Mouse (Mus musculus): ENCODE data around the gene Chchd2. TPM values are rescaled to one million over a fixed set of nuclear protein-coding genes. Genes with fewer than 3 reads are reported as not detected.
"Not testable (repeated sequence)": the region's sequence is repeated elsewhere in the genome, so short reads cannot be mapped to it uniquely, and the experiment has no call there.

Chchd2 gene
- polyA plus RNA-seq, 1 experiment from 2014 or later: 967 TPM

DNA sequence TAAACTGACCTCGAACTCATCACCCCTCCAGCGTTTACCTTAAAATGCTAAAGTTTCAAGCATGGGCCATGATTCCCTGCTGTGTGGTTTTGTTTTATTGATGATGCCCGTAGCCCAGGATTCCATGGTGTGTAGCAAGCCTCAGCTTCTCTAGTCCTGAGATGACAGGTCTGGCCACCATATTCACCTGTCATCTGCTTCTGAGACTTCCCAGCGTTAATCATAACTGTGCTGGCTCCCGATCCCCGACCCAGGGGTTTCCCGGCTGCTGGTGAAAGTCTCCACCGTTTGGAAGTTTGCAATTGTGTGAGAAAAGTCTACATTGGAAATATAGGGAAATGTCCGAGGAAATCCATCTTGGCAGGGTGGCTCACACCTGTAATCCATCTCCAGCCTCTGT, 21.9 kb upstream of the Chchd2 start:
- Histone ChIP-seq H3K27me3 (no peaks in the 10 kb centered on the region), H3K9me3 (no peaks in the 10 kb centered on the region), H3K4me1 (replicated peaks) (peaks cover 15% of the 10 kb centered on the region), H3K36me3 (no peaks in the 10 kb centered on the region), H3K27ac (replicated peaks) (peak overlapping the region; percentile 97), H3K9ac (peak overlapping the region; percentile 88), H3K4me2 (peak overlapping the region; percentile 57), H3K4me3 (peak overlapping the region; percentile 67)
- WGBS: 68% methylated on average over 9 of the region's 9 CpGs
- no peak for ATAC-seq (ENCODE audit: low read depth)

DNA sequence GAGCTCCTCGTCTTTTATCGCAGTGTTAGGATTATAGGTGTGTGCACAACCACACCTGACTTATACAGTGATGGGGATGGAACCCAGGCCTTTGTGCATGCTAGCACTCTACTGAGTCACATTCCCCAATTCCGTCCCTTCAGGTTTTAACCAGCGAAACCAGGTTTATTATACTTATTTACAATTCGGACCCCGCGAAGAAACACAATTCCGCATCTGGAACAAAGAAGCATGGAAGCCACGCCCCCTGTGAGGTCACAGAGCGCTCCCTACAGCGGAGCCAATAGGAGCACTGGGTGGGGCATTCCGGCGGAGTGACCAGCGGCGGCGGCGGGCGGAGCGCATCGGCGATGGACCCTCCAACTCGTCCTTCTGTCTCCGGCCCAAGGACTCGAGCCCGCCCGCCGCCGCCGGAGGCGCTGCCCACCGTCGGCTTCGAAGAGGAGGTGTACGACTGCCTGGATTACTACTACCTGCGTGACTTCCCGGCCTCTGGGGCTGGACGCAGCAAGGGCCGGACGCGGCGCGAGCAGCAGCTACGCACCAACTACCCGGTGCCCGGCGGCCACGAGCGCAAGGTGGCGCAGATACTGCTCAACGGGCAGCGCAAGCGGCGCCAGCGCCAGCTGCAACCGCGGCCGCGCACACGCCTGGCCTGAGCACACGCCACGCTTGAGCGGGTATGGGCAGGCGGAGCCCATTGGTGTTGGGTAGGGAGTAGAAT, 21.1 kb upstream of the Chchd2 start, which contains the start of gene Nupr1l:
Gene Nupr1l, plus strand, starts transcription at position 299 of the 724 bp plus-strand sequence.
- peak within 1 kb of the TSS; percentile 57 for H3K4me2 ChIP-seq
- peaks cover 15% of the 10 kb centered on the region for H3K4me1 ChIP-seq (replicated peaks)
- peak within 1 kb of the TSS; percentile 88 for H3K9ac ChIP-seq
- H3K4me3 ChIP-seq: peak within 1 kb of the TSS; percentile 67
- peak; percentile 97 for ATAC-seq (ENCODE audit: low read depth)
- under 1% methylated on average over 62 of the region's 63 CpGs for WGBS
- H3K27me3 ChIP-seq: no peaks in the 10 kb centered on the region
- H3K36me3 ChIP-seq: no peaks in the 10 kb centered on the region
- no peaks in the 10 kb centered on the region for H3K9me3 ChIP-seq
- peak within 1 kb of the TSS; percentile 97 for H3K27ac ChIP-seq (replicated peaks)

DNA sequence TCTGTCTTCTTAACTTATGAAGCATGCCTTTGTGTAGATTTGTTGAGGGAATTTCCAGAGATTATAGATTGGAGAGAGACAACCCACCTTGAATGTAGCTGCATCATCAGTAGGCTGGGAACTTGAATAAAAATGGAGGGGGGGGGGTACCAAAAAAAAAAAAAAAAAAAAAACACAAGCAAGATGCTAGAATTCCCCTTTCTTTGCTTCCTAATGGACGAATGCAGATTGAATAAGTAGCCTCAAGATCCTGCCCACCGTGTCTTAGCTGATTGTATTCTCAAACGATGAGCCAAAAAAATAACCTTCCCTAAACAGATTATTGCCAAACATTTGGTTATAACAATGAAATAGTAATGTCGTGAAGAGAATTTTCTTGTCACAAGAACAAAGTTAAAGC, 20.5 kb upstream of the Chchd2 start:
- Histone ChIP-seq H3K27me3 (no peaks in the 10 kb centered on the region), H3K4me2 (peak overlapping the region; percentile 57), H3K9ac (peak overlapping the region; percentile 88), H3K27ac (replicated peaks) (peak overlapping the region; percentile 97), H3K4me3 (peak overlapping the region; percentile 67), H3K4me1 (replicated peaks) (peaks cover 15% of the 10 kb centered on the region), H3K9me3 (no peaks in the 10 kb centered on the region), H3K36me3 (peaks cover 6% of the 10 kb centered on the region)
- no peak for ATAC-seq (ENCODE audit: low read depth)
- WGBS: 36% methylated on average over 4 of the region's 4 CpGs

DNA sequence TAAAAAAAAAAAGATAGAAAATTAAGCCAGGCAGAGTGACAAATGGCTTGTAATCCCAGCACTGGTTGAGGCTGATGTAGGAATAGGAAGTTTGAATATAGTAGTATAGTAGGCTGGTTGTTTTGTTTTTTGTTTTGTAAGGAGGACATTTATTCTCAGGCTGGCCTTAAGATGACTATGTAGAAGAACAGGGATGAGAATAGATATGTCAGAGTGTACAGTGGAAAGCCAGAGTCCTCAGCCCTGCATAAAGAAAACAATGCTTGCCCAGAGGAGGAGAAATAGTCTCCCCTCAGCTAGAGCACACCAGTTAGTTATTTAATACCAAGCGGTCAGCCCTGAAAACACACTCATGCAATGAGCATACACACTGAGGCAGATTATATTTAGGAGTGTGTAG, 11.2 kb upstream of the Chchd2 start, which contains the start of gene Phkg1:
Gene Phkg1, minus strand, starts transcription at position 101 of the 400 bp plus-strand sequence.
- Histone ChIP-seq H3K27me3 (no peaks in the 10 kb centered on the region; the same call in 1 of the 2 replicates), H3K4me2 (no peak within 1 kb of the TSS), H3K4me3 (no peak within 1 kb of the TSS), H3K27ac (replicated peaks) (no peak within 1 kb of the TSS), H3K9me3 (no peaks in the 10 kb centered on the region), H3K36me3 (peaks cover 24% of the 10 kb centered on the region), H3K9ac (no peak within 1 kb of the TSS), H3K4me1 (replicated peaks) (peaks cover 14% of the 10 kb centered on the region)
- WGBS: 100% methylated on average over 1 of the region's 1 CpGs
- no peak for ATAC-seq (ENCODE audit: low read depth)

DNA sequence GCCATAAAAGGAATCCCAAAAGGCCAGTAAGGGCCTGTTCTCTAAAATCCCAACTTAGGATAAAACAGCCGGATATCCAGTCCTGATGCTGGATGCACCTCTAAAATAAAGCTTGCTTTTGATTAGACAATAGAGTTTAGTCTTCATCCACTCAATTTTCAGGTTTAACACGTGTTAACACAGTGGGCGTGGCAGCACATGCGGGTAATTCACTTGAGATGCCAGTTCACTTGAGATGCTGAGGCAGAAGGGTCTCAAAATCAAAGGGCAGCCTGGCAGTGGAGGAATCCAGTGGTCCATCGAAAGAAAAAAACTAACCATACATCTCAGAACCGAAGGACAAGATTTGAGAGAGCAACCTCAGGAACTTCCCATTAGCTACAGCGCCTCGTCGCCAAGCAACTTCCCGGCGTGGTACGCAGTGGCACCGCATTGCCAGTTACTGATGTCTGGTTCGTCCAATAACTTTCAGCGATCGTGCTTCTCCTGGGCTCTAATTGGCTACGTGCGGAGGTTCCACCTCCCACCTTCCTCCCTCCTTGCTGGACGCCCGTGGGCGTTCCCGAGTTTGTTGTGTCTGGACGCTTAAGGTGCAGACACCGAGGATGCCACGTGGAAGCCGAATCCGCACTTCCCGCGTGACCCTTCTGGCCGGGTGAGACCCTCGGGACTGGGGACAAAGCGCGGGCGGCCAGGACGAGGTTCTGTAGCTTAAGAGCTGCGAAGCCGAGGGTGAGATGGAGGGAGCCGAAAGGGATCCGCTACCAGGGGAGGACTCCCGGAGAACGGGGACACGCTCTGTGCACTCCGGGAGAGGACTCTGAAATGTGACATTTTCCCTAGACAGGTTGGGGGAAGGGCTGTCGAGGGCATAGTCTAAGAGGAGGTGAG, 8.2 kb upstream of the Chchd2 start, which contains the start of gene Zbed5:
Gene Zbed5, plus strand, starts transcription at position 526 of the 891 bp plus-strand sequence.
- Histone ChIP-seq H3K27ac (replicated peaks) (no peak within 1 kb of the TSS; the same call in 1 of the 2 replicates), H3K4me1 (replicated peaks) (peaks cover 14% of the 10 kb centered on the region), H3K9me3 (no peaks in the 10 kb centered on the region), H3K36me3 (0 out of 2 replicates have a peak, but pooled peaks cover 1% of the 10 kb centered on the region), H3K27me3 (no peaks in the 10 kb centered on the region; the same call in 1 of the 2 replicates), H3K4me3 (peak within 1 kb of the TSS; percentile 68), H3K4me2 (peak within 1 kb of the TSS; percentile 80), H3K9ac (peak within 1 kb of the TSS; percentile 72)
- 3% methylated on average over 44 of the region's 44 CpGs for WGBS
- ATAC-seq (ENCODE audit: low read depth): peak; percentile 98

DNA sequence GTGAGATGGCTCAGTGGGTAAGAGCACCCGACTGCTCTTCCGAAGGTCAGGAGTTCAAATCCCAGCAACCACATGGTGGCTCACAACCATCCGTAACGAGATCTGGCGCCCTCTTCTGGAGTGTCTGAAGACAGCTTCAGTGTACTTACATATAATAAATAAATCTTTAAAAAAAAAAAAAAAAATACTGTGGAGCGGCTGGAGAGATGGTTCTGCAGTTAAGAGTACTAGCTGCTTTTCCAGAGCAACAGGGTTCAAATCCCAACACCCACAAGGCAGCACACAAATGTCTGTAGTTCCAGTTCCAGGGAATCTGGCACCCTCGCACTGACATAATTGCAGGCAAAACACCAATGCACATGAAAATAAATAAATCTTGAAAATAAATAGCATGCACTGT, 3.1 kb upstream of the Chchd2 start:
- not testable (repeated sequence) for ATAC-seq (ENCODE audit: low read depth); H3K27ac ChIP-seq (replicated peaks); H3K36me3 ChIP-seq; H3K9ac ChIP-seq; H3K9me3 ChIP-seq; H3K4me3 ChIP-seq; H3K4me2 ChIP-seq; H3K27me3 ChIP-seq
- peaks cover 17% of the 10 kb centered on the region for H3K4me1 ChIP-seq (replicated peaks)
- 68% methylated on average over 7 of the region's 7 CpGs for WGBS

DNA sequence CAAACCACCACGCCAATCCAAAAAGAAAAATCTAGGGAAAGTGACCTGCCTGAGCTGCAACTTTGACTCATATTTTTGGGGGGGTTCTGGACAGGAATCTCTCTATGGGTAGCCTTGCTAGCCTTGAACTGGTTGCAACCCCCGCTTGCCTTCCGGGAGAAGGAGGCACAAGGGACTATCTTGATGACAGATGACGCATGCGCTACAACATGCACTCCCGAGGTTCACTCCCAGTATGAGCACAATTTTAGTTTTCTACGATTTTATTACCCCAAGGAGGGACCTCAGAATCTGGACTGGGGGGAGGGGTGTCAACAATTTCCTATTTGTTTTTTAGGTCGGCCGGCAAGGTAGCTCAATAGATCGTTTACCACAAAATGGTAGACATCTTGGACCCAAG, 999 bp downstream of the Chchd2 start:
- Histone ChIP-seq H3K9ac (peak overlapping the region; percentile 93), H3K4me3 (peak overlapping the region; percentile 88), H3K27me3 (no peaks in the 10 kb centered on the region), H3K27ac (replicated peaks) (peak overlapping the region; percentile 95), H3K4me2 (peak overlapping the region; percentile 94), H3K36me3 (peaks cover 33% of the 10 kb centered on the region), H3K4me1 (replicated peaks) (peaks cover 22% of the 10 kb centered on the region), H3K9me3 (no peaks in the 10 kb centered on the region)
- whole genome bisulfite sequencing: 38% methylated on average over 10 of the region's 10 CpGs
- ATAC-seq (ENCODE audit: low read depth): no peak

DNA sequence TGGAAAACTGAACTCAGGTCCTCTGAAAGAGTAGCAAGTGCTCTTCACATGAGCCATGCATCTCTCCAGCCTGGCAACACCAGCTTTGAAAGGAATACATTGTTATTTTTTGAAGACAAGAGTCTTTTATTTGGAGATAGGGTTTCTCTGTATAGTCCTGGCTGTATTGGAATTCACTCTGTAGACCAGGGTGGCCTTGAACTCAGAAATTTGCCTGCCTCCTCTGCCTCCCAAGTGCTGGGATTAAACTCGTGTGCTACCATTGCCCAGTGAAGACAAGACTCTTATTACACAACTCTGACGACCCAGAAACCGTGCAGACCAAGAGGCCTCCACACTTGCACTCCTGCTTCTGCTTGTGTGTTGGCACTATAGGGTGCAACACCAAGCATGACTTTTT, 7.4 kb downstream of the Chchd2 start:
- 71% methylated on average over 3 of the region's 3 CpGs for WGBS
- Histone ChIP-seq H3K4me2 (no peak overlapping the region), H3K4me3 (no peak overlapping the region), H3K27ac (replicated peaks) (no peak overlapping the region), H3K9ac (no peak overlapping the region), H3K27me3 (no peaks in the 10 kb centered on the region), H3K9me3 (no peaks in the 10 kb centered on the region), H3K4me1 (replicated peaks) (peaks cover 8% of the 10 kb centered on the region), H3K36me3 (peaks cover 48% of the 10 kb centered on the region)
- ATAC-seq (ENCODE audit: low read depth): no peak

DNA sequence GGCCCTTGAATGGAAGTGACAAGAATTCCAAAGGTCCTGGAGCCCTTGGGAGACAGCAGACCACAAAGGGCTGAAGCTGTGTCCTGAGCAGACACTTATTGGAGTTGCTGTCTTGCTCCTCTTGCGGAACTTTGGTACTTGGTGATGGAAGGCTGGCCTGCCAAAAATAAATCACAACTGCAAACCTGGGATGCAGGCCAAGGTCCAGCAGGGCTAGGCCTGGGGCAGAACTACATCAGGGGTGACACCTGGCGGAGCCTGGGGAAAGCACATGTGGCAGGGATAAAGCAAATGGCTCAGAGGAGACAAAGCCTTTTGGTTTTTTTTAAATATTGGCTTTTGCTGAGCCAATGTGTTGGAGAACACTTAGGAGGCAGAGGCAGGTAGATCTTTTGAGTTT, 8.3 kb downstream of the Chchd2 start:
- Histone ChIP-seq H3K4me2 (no peak overlapping the region), H3K9me3 (no peaks in the 10 kb centered on the region), H3K4me3 (no peak overlapping the region), H3K27me3 (no peaks in the 10 kb centered on the region), H3K9ac (no peak overlapping the region), H3K4me1 (replicated peaks) (peaks cover 3% of the 10 kb centered on the region), H3K27ac (replicated peaks) (no peak overlapping the region), H3K36me3 (peaks cover 39% of the 10 kb centered on the region)
- WGBS: 53% methylated on average over 2 of the region's 2 CpGs
- ATAC-seq (ENCODE audit: low read depth): no peak

DNA sequence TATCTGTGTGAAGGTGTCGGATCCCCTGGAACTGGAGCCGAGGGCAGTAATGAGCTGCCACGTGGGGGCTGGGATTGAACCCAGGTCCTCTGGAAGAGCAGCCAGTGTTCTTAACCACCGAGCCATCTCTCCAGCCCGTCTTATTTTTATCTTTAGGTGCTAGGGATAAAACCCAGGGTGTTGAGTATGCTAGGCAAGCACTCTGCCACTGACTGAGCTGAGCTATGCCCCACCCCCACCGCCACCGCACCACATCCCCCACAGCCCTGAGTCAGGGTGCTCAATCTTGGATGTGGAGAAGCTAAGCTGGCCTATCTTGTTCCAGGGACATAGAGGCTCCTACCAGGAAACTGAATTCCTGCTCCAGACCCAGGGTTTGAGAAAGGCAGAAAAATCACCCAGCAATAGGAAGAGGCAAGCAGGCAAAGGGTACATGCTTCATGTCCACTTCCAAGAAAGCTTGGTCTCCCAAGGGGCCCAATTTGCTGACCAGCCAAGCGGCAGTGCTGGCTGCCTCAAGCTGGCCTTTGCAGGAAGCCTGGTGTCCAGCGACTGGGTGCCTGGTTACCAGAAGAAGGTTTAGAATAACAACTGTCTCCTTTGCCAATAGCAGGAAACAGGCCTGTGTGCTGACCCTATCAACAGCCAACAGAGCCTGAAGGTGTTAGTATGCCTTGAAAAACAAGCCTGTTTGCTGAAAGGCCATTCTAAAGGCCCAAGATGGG, 9.4 kb downstream of the Chchd2 start:
- Histone ChIP-seq H3K27me3 (no peaks in the 10 kb centered on the region), H3K9me3 (no peaks in the 10 kb centered on the region), H3K27ac (replicated peaks) (no peak overlapping the region), H3K4me3 (no peak overlapping the region), H3K4me2 (no peak overlapping the region), H3K36me3 (peaks cover 33% of the 10 kb centered on the region), H3K9ac (no peak overlapping the region), H3K4me1 (replicated peaks) (no peaks in the 10 kb centered on the region)
- WGBS: 74% methylated on average over 9 of the region's 9 CpGs
- no peak for ATAC-seq (ENCODE audit: low read depth)

DNA sequence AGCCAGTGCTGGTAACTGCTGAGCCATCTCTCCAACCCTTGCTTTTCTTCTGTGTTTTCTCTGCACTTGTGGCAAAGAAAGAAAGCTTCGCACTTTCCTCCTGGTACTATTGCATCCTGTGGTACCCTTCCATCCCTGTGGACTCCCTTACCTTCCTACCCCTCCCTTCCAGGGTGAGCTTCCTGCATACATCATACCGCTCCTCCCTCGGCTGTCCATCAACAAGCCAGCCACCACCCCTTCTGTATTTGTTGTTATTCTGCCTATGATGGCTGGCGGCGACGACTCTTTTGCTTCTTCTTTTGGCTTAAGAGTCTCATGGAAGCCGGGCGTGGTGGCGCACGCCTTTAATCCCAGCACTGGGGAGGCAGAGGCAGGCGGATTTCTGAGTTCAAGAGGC, 12.2 kb downstream of the Chchd2 start:
- H3K4me3 ChIP-seq: no peak overlapping the region
- 76% methylated on average over 11 of the region's 11 CpGs for WGBS
- no peak overlapping the region for H3K9ac ChIP-seq
- H3K9me3 ChIP-seq: no peaks in the 10 kb centered on the region
- no peaks in the 10 kb centered on the region for H3K27me3 ChIP-seq
- no peak for ATAC-seq (ENCODE audit: low read depth)
- no peak overlapping the region for H3K27ac ChIP-seq (replicated peaks)
- H3K4me2 ChIP-seq: no peak overlapping the region
- peaks cover 8% of the 10 kb centered on the region for H3K36me3 ChIP-seq
- H3K4me1 ChIP-seq (replicated peaks): no peaks in the 10 kb centered on the region
